Mouse (Mus musculus) heart, postnatal 36 days (tissue): ENCODE results near the gene Mllt1. TPM values are rescaled to one million over a fixed set of nuclear protein-coding genes. Genes with fewer than 3 reads are reported as not detected.

Experiments used
- DNase-seq, 2 experiments: peaks; one replicate each; pipeline ENCODE4 v3.0.0; 2021 to 2022
- intact Hi-C: fragments of 180-260 bp; cut with DNase I; formaldehyde crosslinking; loops from one replicate; pipeline ENCODE4 v1.15.1; 2025
- total RNA-seq, 2 experiments: library from RNA; stranded (reverse); gene quantifications; 2 replicates each; pipeline ENCODE4 v1.2.3; 2021

Gene Mllt1
- total RNA-seq, 2 experiments from 2014 or later: 23.9 to 25.9 TPM

- DNase-seq: no peak
- intact Hi-C loops: no loop called here
Measured at GRCm38 (mm10) chr17:56843678-56844077, 91.5 kb downstream of the Mllt1 start.

Other genes starting within 250 kb of the Mllt1 start
- gene Ndufa11, start 217.6 kb downstream of the Mllt1 start, total RNA-seq: 100 to 1,000 TPM; 847 to 875 TPM
- 1 to 10 TPM; 3.1 to 4.9 TPM for gene Vmac, start 217.4 kb downstream of the Mllt1 start, total RNA-seq
- gene Nrtn, start 177.9 kb downstream of the Mllt1 start, total RNA-seq: 10 to 100 TPM; 27.5 to 29.4 TPM
- 10 to 100 TPM; 18.8 to 20.3 TPM for gene Dus3l, start 170.7 kb downstream of the Mllt1 start, total RNA-seq
- gene Prr22, start 165.2 kb downstream of the Mllt1 start, total RNA-seq: under 1 TPM in 1 of 2 experiments, not detected in 1; 0.58 TPM
- gene Rfx2, start 104.4 kb downstream of the Mllt1 start, total RNA-seq: 1 to 10 TPM; 2.9 to 5.5 TPM
- gene Acsbg2, start 61.0 kb downstream of the Mllt1 start, total RNA-seq: not detected
- not detected for gene 1700061G19Rik, start 59.9 kb downstream of the Mllt1 start, total RNA-seq
- not detected for gene Acer1, start 46.7 kb upstream of the Mllt1 start, total RNA-seq
- 10 to 100 TPM; 79.5 to 80.4 TPM for gene Clpp, start 54.9 kb upstream of the Mllt1 start, total RNA-seq
- 10 to 100 TPM; 67.5 to 69.9 TPM for gene Alkbh7, start 61.9 kb upstream of the Mllt1 start, total RNA-seq
- not detected for gene Pspn, start 64.6 kb upstream of the Mllt1 start, total RNA-seq
- gene Gtf2f1, start 75.9 kb upstream of the Mllt1 start, total RNA-seq: 10 to 100 TPM; 18.9 to 19.1 TPM
- gene Gm17949, start 76.1 kb upstream of the Mllt1 start, total RNA-seq: not detected
- gene Khsrp, start 96.1 kb upstream of the Mllt1 start, total RNA-seq: 10 to 100 TPM; 45.9 to 47.7 TPM
- not detected for gene Slc25a41, start 106.2 kb upstream of the Mllt1 start, total RNA-seq
- gene Crb3, start 123.7 kb upstream of the Mllt1 start, total RNA-seq: under 1 TPM in 1 of 2 experiments, not detected in 1; 0.35 TPM
- 10 to 100 TPM; 58.1 to 69.8 TPM for gene Slc25a23, start 124.4 kb upstream of the Mllt1 start, total RNA-seq
- 1 to 10 TPM; 1.4 to 2.0 TPM for gene Dennd1c, start 143.1 kb upstream of the Mllt1 start, total RNA-seq
- 1 to 10 TPM; 1.8 to 1.9 TPM for gene Tubb4a, start 152.4 kb upstream of the Mllt1 start, total RNA-seq
- gene Tnfsf9, start 169.9 kb upstream of the Mllt1 start, total RNA-seq: under 1 TPM; 0.33 to 0.53 TPM
- gene Cd70, start 214.4 kb upstream of the Mllt1 start, total RNA-seq: not detected